35 mouse cellular contexts compared by ENCODE assay signal in the genomic region with DNA sequence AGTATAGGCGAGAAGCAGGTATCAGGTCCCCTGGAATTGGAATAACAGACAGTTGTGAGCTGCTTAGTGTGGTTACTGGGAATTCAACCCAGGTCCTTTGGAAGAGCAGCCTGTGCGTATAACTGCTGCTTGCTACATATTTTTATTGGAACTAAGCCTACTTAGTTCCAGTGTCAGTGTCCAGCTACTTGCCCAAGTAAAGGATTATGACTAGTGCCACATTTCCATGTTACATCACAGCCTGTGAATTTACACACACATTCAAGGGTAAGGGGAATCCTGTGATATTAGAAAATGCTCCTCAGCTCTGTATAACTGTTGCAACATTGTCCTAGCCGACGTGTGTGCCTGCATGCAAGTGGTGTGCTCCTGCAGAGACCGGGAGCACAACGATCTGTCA.
"Had no signal": no experiment of that assay in that cellular context is flagged by ENCODE, and none has a peak within 500 bp of the region (broad histone marks: within the 10 kb centered on the region; RNA-seq: fewer than 3 reads in every experiment).

No protein-coding gene starts in this region.

- H3K9ac ChIP-seq: heart, embryonic 12.5 days; heart, embryonic 13.5 days; heart, embryonic 15.5 days; hindbrain, embryonic 12.5 days; hindbrain, embryonic 13.5 days; hindbrain, embryonic 14.5 days; hindbrain, embryonic 15.5 days; intestine, embryonic 15.5 days; kidney, embryonic 15.5 days had no signal

- H3K27ac ChIP-seq: heart, embryonic 10.5 days; heart, embryonic 13.5 days; heart, embryonic 15.5 days; hindbrain, embryonic 10.5 days; hindbrain, embryonic 12.5 days; hindbrain, embryonic 13.5 days; hindbrain, embryonic 14.5 days; hindbrain, embryonic 15.5 days; hindbrain, postnatal 0 days; intestine, embryonic 15.5 days; kidney, embryonic 15.5 days; kidney, postnatal 0 days; layer of hippocampus, adult 2 months had no signal

- H3K4me1 ChIP-seq: heart, embryonic 10.5 days; heart, embryonic 12.5 days; heart, embryonic 13.5 days; heart, embryonic 15.5 days; hindbrain, embryonic 12.5 days; hindbrain, embryonic 13.5 days; hindbrain, embryonic 15.5 days; intestine, embryonic 15.5 days; kidney, embryonic 15.5 days had no signal

- ATAC-seq: hindbrain, embryonic 16.5 days; hindbrain, postnatal 0 days; inflammation-experienced regulatory T-cells, adult 6 months; intestine, embryonic 15.5 days; intestine, embryonic 16.5 days; intestine, postnatal 0 days had no signal

- DNase-seq: heart, postnatal 10 days; heart, postnatal 14 days; heart, postnatal 36 days; heart, postnatal 4 days; kidney, adult 11 months; kidney, adult 18-20 months; kidney, adult 2 months; kidney, adult 8-10 months; kidney, adult 9 months; kidney, postnatal 10 days; kidney, postnatal 14 days; kidney, postnatal 25 days; kidney, postnatal 36 days; kidney, postnatal 4 days; layer of hippocampus, adult 9-11 months; layer of hippocampus, postnatal 36 days had no signal

- H3K9me3 ChIP-seq: heart, embryonic 12.5 days; heart, embryonic 15.5 days; hindbrain, embryonic 15.5 days; intestine, embryonic 15.5 days had no signal

- H3K27me3 ChIP-seq: heart, embryonic 12.5 days; heart, embryonic 13.5 days; heart, embryonic 15.5 days; hindbrain, embryonic 12.5 days; hindbrain, embryonic 13.5 days; hindbrain, embryonic 15.5 days; intestine, embryonic 15.5 days; kidney, embryonic 15.5 days had no signal

- H3K4me2 ChIP-seq: heart, embryonic 11.5 days; heart, embryonic 12.5 days; heart, embryonic 13.5 days; heart, embryonic 15.5 days; hindbrain, embryonic 12.5 days; hindbrain, embryonic 13.5 days; hindbrain, embryonic 14.5 days; hindbrain, embryonic 15.5 days; intestine, embryonic 15.5 days; kidney, embryonic 15.5 days had no signal

- H3K36me3 ChIP-seq: heart, embryonic 15.5 days; intestine, embryonic 15.5 days had no signal

- H3K4me3 ChIP-seq: heart, embryonic 10.5 days; heart, embryonic 12.5 days; heart, embryonic 13.5 days; heart, embryonic 15.5 days; hindbrain, embryonic 10.5 days; hindbrain, embryonic 12.5 days; hindbrain, embryonic 13.5 days; hindbrain, embryonic 15.5 days; intestine, embryonic 15.5 days; kidney, embryonic 15.5 days; layer of hippocampus, adult 2 months had no signal
